Mouse (Mus musculus): Measurements from ENCODE around the gene Apoa1. TPM values are rescaled to one million over a fixed set of nuclear protein-coding genes. Genes with fewer than 3 reads are reported as not detected.

Apoa1 gene
- total RNA-seq, 1 experiment, result 0.45 TPM

GRCm38 (mm10) chr9:46274494-46274893, 46.1 kb downstream of the Apoa1 start:
- no peak overlapping the region for H3K27ac ChIP-seq (ENCODE audit: insufficient read depth, low read depth, low read length, poor library complexity, severe bottlenecking)
- H3K9ac ChIP-seq (ENCODE audit: insufficient read depth, low read depth, low read length, poor library complexity, severe bottlenecking), result no peak overlapping the region
- DNase-seq (ENCODE audit: low read depth, low spot score), result no peak
- TF ChIP-seq MAFK (IDR thresholded peaks at IDR 0.05; ENCODE audit: insufficient read depth, low read depth, low read length), result no peak
- no peak for TF ChIP-seq ZNF384 (IDR thresholded peaks at IDR 0.05; ENCODE audit: low read depth, low read length)
- no peak for TF ChIP-seq ZC3H11A (IDR thresholded peaks at IDR 0.05; ENCODE audit: borderline replicate concordance, low read depth, low read length)
- TF ChIP-seq HCFC1 (IDR thresholded peaks at IDR 0.05; ENCODE audit: borderline replicate concordance, insufficient read depth, low read length), result no peak
- TF ChIP-seq CHD2 (IDR thresholded peaks at IDR 0.05; ENCODE audit: low read depth, low read length), result no peak
- H3K4me3 ChIP-seq (ENCODE audit: insufficient read depth in 1 of 2, low read depth in 1 of 2, low read length in 2 of 2, poor library complexity in 1 of 2, severe bottlenecking in 1 of 2), result no peak overlapping the region; a peak in 1 of 4 replicates
- no peaks in the 10 kb centered on the region for H3K9me3 ChIP-seq (ENCODE audit: control insufficient read depth, insufficient read depth, low read depth, low read length)
- H3K4me1 ChIP-seq (ENCODE audit: control insufficient read depth in 2 of 2, insufficient read depth in 2 of 2, low read length in 2 of 2, poor library complexity in 1 of 2), result peaks cover 0 to 5% of the 10 kb centered on the region in 2 experiments; a peak in 1 of 4 replicates
- H3K36me3 ChIP-seq (ENCODE audit: control insufficient read depth, insufficient read depth, low read length, poor library complexity, severe bottlenecking), result peaks cover 36% of the 10 kb centered on the region
- in situ Hi-C loops (cut with MboI; ENCODE audit: low sequenced_read_pairs in 2 of 2, unreplicated experiment in 2 of 2), result no loop called here

Other genes with a start within 250 kb of the Apoa1 start
- 51.1 and 64.9 TPM in 2 replicates for gene Pafah1b2, start 215.9 kb upstream of the Apoa1 start, total RNA-seq (2012; rRNA removed)
- gene Sik3, start 215.8 kb upstream of the Apoa1 start, total RNA-seq (2012; rRNA removed), result 18.9 and 25.3 TPM in 2 replicates
- not detected in 2 replicates for gene Apoc3, start 7.1 kb downstream of the Apoa1 start, total RNA-seq (2012; rRNA removed)
- gene Apoa4, start 12.1 kb downstream of the Apoa1 start, total RNA-seq (2012; rRNA removed), result not detected in 2 replicates
- gene Apoa5, start 40.1 kb downstream of the Apoa1 start, total RNA-seq (2012; rRNA removed), result 0.09 and 0.42 TPM in 2 replicates
- 56.0 and 58.9 TPM in 2 replicates for gene Zpr1, start 44.5 kb downstream of the Apoa1 start, total RNA-seq (2012; rRNA removed)
- 14.3 and 21.6 TPM in 2 replicates for gene Bud13, start 54.4 kb downstream of the Apoa1 start, total RNA-seq (2012; rRNA removed)
- not detected in 2 replicates for gene 4931429L15Rik, start 91.4 kb downstream of the Apoa1 start, total RNA-seq (2012; rRNA removed)

All from ES-E14 (cell line).